ENCODE assay signal across 8 mouse cellular contexts in genomic region chr9:45983676-45984408, GRCm38 (mm10). TPM values are rescaled to one million over a fixed set of nuclear protein-coding genes. Genes with fewer than 3 reads are reported as not detected.
A peak's percentile ranks its signal among the peaks of the same experiment; 100 is the strongest.
DNase-seq lines count a peak whose midpoint lies in the region; ATAC-seq and TF ChIP-seq lines count a peak whose summit lies in the region.

No protein-coding gene starts in this region.

- peak overlapping the region; percentile 86 for H3K9ac ChIP-seq in CH12.LX (ENCODE audit: insufficient read depth, low read depth)
- H3K9ac ChIP-seq in forebrain, embryonic 16.5 days (replicated peaks; ENCODE audit: low read depth, low read length), result peak overlapping the region; percentile 90
- H3K9ac ChIP-seq in intestine, embryonic 16.5 days (ENCODE audit: low read depth, low read length), result peak overlapping the region; percentile 95
- H3K9ac ChIP-seq in liver, postnatal 0 days (replicated peaks), result peak overlapping the region; percentile 86

- no peak for TF ChIP-seq EP300 in CH12.LX (IDR thresholded peaks at IDR 0.05; ENCODE audit: low read length)
- TF ChIP-seq EP300 in liver, postnatal 0 days (IDR thresholded peaks at IDR 0.05; ENCODE audit: low read depth), result no peak

- DNase-seq in 3T3-L1 (ENCODE audit: low read depth, low spot score) (peak; percentile 67), CH12.LX (ENCODE audit: extremely low read depth) (no peak)
- DNase-seq in cerebellum, adult 2 months, result peak; percentile 53 to 59
- peak; percentile 58 for DNase-seq in liver, postnatal 0 days
- peak; percentile 22 for DNase-seq in neural tube, embryonic 10.5 days (ENCODE audit: extremely low spot score, low spot score)

- peaks cover 54% of the 10 kb centered on the region for H3K79me2 ChIP-seq in CH12.LX (replicated peaks; ENCODE audit: control insufficient read depth, extremely low read depth, insufficient read depth, poor library complexity, severe bottlenecking)

- peaks cover 3 to 34% of the 10 kb centered on the region in 2 experiments for H3K36me3 ChIP-seq in CH12.LX (replicated peaks in 1 of 2; ENCODE audit: control insufficient read depth in 1 of 2, insufficient read depth in 1 of 2, low read length in 1 of 2)
- no peaks in the 10 kb centered on the region for H3K36me3 ChIP-seq in forebrain, embryonic 16.5 days (ENCODE audit: control insufficient read depth, insufficient read depth)
- H3K36me3 ChIP-seq in intestine, embryonic 16.5 days (ENCODE audit: control insufficient read depth, insufficient read depth, low read length), result no peaks in the 10 kb centered on the region
- H3K36me3 ChIP-seq in liver, postnatal 0 days (replicated peaks; ENCODE audit: insufficient read depth, low read length), result no peaks in the 10 kb centered on the region; the same call in 1 of the 2 replicates

- under 1% methylated on average over 23 of the region's 23 CpGs for WGBS in cerebellum, adult 2 months
- WGBS in forebrain, embryonic 16.5 days, result under 1% methylated on average over 23 of the region's 23 CpGs
- WGBS in intestine, embryonic 16.5 days, result under 1% methylated on average over 23 of the region's 23 CpGs
- under 1% methylated on average over 23 of the region's 23 CpGs for WGBS in liver, postnatal 0 days (ENCODE audit: insufficient replicate concordance)

- no peaks in the 10 kb centered on the region for H3K9me3 ChIP-seq in CH12.LX (replicated peaks; ENCODE audit: low read length)
- no peaks in the 10 kb centered on the region for H3K9me3 ChIP-seq in forebrain, embryonic 16.5 days (ENCODE audit: control insufficient read depth, low read length)
- H3K9me3 ChIP-seq in intestine, embryonic 16.5 days (ENCODE audit: control insufficient read depth, low read length), result no peaks in the 10 kb centered on the region
- no peaks in the 10 kb centered on the region for H3K9me3 ChIP-seq in liver, postnatal 0 days (ENCODE audit: low read length)

- peaks cover 7 to 43% of the 10 kb centered on the region in 2 experiments for H3K4me1 ChIP-seq in CH12.LX (ENCODE audit: control insufficient read depth in 1 of 2, insufficient read depth in 2 of 2)
- H3K4me1 ChIP-seq in cerebellum, adult 2 months (ENCODE audit: control insufficient read depth, insufficient read depth, low read length), result no peaks in the 10 kb centered on the region; the same call in 1 of the 2 replicates
- peaks cover 32% of the 10 kb centered on the region for H3K4me1 ChIP-seq in forebrain, embryonic 16.5 days (replicated peaks; ENCODE audit: control insufficient read depth, insufficient read depth, low read length)
- peaks cover 14% of the 10 kb centered on the region for H3K4me1 ChIP-seq in intestine, embryonic 16.5 days (ENCODE audit: control insufficient read depth, insufficient read depth, low read length)
- peaks cover 21% of the 10 kb centered on the region for H3K4me1 ChIP-seq in liver, postnatal 0 days (ENCODE audit: insufficient read depth)

- TF ChIP-seq POLR2A in CH12.LX (IDR thresholded peaks at IDR 0.05; ENCODE audit: low read depth, low read length), result no peak
- no peak for TF ChIP-seq POLR2A in cerebellum, adult 2 months (IDR thresholded peaks at IDR 0.05; ENCODE audit: borderline replicate concordance, insufficient read depth, low read length)

- no peak for TF ChIP-seq RAD21 in CH12.LX (IDR thresholded peaks at IDR 0.05; ENCODE audit: low read depth, low read length)

- no peaks in the 10 kb centered on the region for H3K27me3 ChIP-seq in CH12.LX (replicated peaks)
- H3K27me3 ChIP-seq in cerebellum, adult 2 months (ENCODE audit: control insufficient read depth, insufficient read depth, low read length), result no peaks in the 10 kb centered on the region
- no peaks in the 10 kb centered on the region for H3K27me3 ChIP-seq in forebrain, embryonic 16.5 days (replicated peaks; ENCODE audit: control insufficient read depth, insufficient read depth, low read length)
- no peaks in the 10 kb centered on the region for H3K27me3 ChIP-seq in intestine, embryonic 16.5 days (replicated peaks; ENCODE audit: control insufficient read depth, insufficient read depth, low read length)
- H3K27me3 ChIP-seq in liver, postnatal 0 days (ENCODE audit: insufficient read depth, low read length), result no peaks in the 10 kb centered on the region

- dilution Hi-C loops in CH12.LX (cut with MboI; ENCODE audit: extremely low pct_ligation_motif_present, extremely low pct_unique_long_range_greater_than_20kb, low sequenced_read_pairs), result no loop called here

- TF ChIP-seq CTCF in CH12.LX (conservative IDR thresholded peaks at IDR 0.05 in 1 of 2, IDR thresholded peaks at IDR 0.05 in 1 of 2; ENCODE audit: low read depth in 2 of 2, low read length in 2 of 2), result no peak; a peak in 1 of 4 replicates
- TF ChIP-seq CTCF in cerebellum, adult 2 months (IDR thresholded peaks at IDR 0.05; ENCODE audit: borderline replicate concordance, insufficient read depth, low read depth, low read length), result no peak
- peak; percentile 43 for TF ChIP-seq CTCF in liver, postnatal 0 days (IDR thresholded peaks at IDR 0.05; ENCODE audit: low read depth)

- peak overlapping the region; percentile 90; the same call in 1 of the 2 replicates for H3K27ac ChIP-seq in CH12.LX (ENCODE audit: insufficient read depth, low read depth)
- H3K27ac ChIP-seq in cerebellum, adult 2 months (ENCODE audit: insufficient read depth, low read length), result peak overlapping the region; percentile 41; the same call in 1 of the 2 replicates
- H3K27ac ChIP-seq in forebrain, embryonic 16.5 days (ENCODE audit: low read length), result peak overlapping the region; percentile 93
- peak overlapping the region; percentile 94 for H3K27ac ChIP-seq in intestine, embryonic 16.5 days (ENCODE audit: low read length)
- peak overlapping the region; percentile 91 for H3K27ac ChIP-seq in liver, postnatal 0 days (ENCODE audit: low read depth)

- H3K4me3 ChIP-seq in CH12.LX (replicated peaks in 1 of 3; ENCODE audit: low read depth in 2 of 3, low read length in 2 of 3, poor library complexity in 1 of 3), result peak overlapping the region; percentile 71 to 81 (median 72)
- H3K4me3 ChIP-seq in cerebellum, adult 2 months (replicated peaks; ENCODE audit: insufficient read depth, low read depth, low read length), result peak overlapping the region; percentile 79
- peak overlapping the region; percentile 68 for H3K4me3 ChIP-seq in forebrain, embryonic 16.5 days (replicated peaks; ENCODE audit: low read length)
- H3K4me3 ChIP-seq in intestine, embryonic 16.5 days (ENCODE audit: low read length), result peak overlapping the region; percentile 93
- H3K4me3 ChIP-seq in liver, postnatal 0 days (ENCODE audit: low read depth, low read length), result peak overlapping the region; percentile 81

- in situ Hi-C loops in CH12.LX (cut with MboI; ENCODE audit: low pct_ligation_motif_present, low pct_unique_long_range_greater_than_20kb, low sequenced_read_pairs), result no loop called here

- ATAC-seq in forebrain, embryonic 16.5 days, result no peak; the same call in 1 of the 2 replicates
- peak; percentile 24 for ATAC-seq in intestine, embryonic 16.5 days
- ATAC-seq in liver, postnatal 0 days, result peak; percentile 12; the same call in 1 of the 2 replicates
- no peak for ATAC-seq in activated CD4-positive, CD25-positive, alpha-beta regulatory T cell, adult 4 months

- H3K4me2 ChIP-seq in CH12.LX (ENCODE audit: insufficient read depth, low read depth, poor library complexity, severe bottlenecking), result peak overlapping the region; percentile 91
- peak overlapping the region; percentile 71 for H3K4me2 ChIP-seq in forebrain, embryonic 16.5 days (ENCODE audit: low read length)
- peak overlapping the region; percentile 79 for H3K4me2 ChIP-seq in intestine, embryonic 16.5 days (ENCODE audit: low read depth, low read length)
- H3K4me2 ChIP-seq in liver, postnatal 0 days (ENCODE audit: low read depth, low read length), result peak overlapping the region; percentile 87

RNA-seq across cellular contexts. Expression of gene Pafah1b2, which starts 28.6 kb away (rescaled TPM):
- total RNA-seq in CH12.LX (2012; rRNA removed) (94.8 and 117 TPM in 2 replicates), CH12.LX (2014; rRNA removed) (109 and 125 TPM in 2 replicates)
- polyA plus RNA-seq in CH12.LX (2012; ENCODE audit: insufficient read length, low read depth), result 122 and 130 TPM in 2 replicates
- polyA plus RNA-seq in cerebellum, adult 2 months (2012; rRNA removed), result 108 and 111 TPM in 2 replicates
- 291 and 321 TPM in 2 replicates for polyA plus RNA-seq in forebrain, embryonic 16.5 days (2015; fragmentation: Nextera tagmentation; extraction: Ambion mirVana)
- 123 and 137 TPM in 2 replicates for polyA plus RNA-seq in intestine, embryonic 16.5 days (2015; fragmentation: Nextera tagmentation; extraction: Ambion mirVana)
- 35.8 and 42.6 TPM in 2 replicates for polyA plus RNA-seq in liver, postnatal 0 days (2015; fragmentation: Nextera tagmentation; extraction: Ambion mirVana)
- polyA plus RNA-seq in activated CD4-positive, CD25-positive, alpha-beta regulatory T cell, adult 4 months (2017; shearing (Covaris generic)), result 10 to 100 TPM; 59.9 to 63.9 TPM

RNA-seq across cellular contexts. Expression of gene Sik3, which starts 28.8 kb away (rescaled TPM):
- total RNA-seq in CH12.LX (2012; rRNA removed) (17.4 and 21.4 TPM in 2 replicates), CH12.LX (2014; rRNA removed) (13.6 and 14.9 TPM in 2 replicates)
- 28.0 and 29.8 TPM in 2 replicates for polyA plus RNA-seq in CH12.LX (2012; ENCODE audit: insufficient read length, low read depth)
- 63.1 and 69.1 TPM in 2 replicates for polyA plus RNA-seq in cerebellum, adult 2 months (2012; rRNA removed)
- polyA plus RNA-seq in forebrain, embryonic 16.5 days (2015; fragmentation: Nextera tagmentation; extraction: Ambion mirVana), result 4.9 and 5.3 TPM in 2 replicates
- 5.1 and 5.2 TPM in 2 replicates for polyA plus RNA-seq in intestine, embryonic 16.5 days (2015; fragmentation: Nextera tagmentation; extraction: Ambion mirVana)
- polyA plus RNA-seq in liver, postnatal 0 days (2015; fragmentation: Nextera tagmentation; extraction: Ambion mirVana), result 5.0 TPM in 2 replicates
- polyA plus RNA-seq in activated CD4-positive, CD25-positive, alpha-beta regulatory T cell, adult 4 months (2017; shearing (Covaris generic)), result 10 to 100 TPM in 1 of 2 experiments, 1 to 10 TPM in 1; 7.9 to 10.4 TPM

RNA-seq across cellular contexts. Expression of gene Sidt2, which starts 28.8 kb away (rescaled TPM):
- total RNA-seq in CH12.LX (2012; rRNA removed) (41.0 and 47.8 TPM in 2 replicates), CH12.LX (2014; rRNA removed) (36.4 and 38.9 TPM in 2 replicates)
- 110 and 143 TPM in 2 replicates for polyA plus RNA-seq in CH12.LX (2012; ENCODE audit: insufficient read length, low read depth)
- 130 and 142 TPM in 2 replicates for polyA plus RNA-seq in cerebellum, adult 2 months (2012; rRNA removed)
- 39.6 and 42.7 TPM in 2 replicates for polyA plus RNA-seq in forebrain, embryonic 16.5 days (2015; fragmentation: Nextera tagmentation; extraction: Ambion mirVana)
- polyA plus RNA-seq in intestine, embryonic 16.5 days (2015; fragmentation: Nextera tagmentation; extraction: Ambion mirVana), result 33.4 and 37.2 TPM in 2 replicates
- polyA plus RNA-seq in liver, postnatal 0 days (2015; fragmentation: Nextera tagmentation; extraction: Ambion mirVana), result 23.5 and 23.6 TPM in 2 replicates
- polyA plus RNA-seq in activated CD4-positive, CD25-positive, alpha-beta regulatory T cell, adult 4 months (2017; shearing (Covaris generic)), result 10 to 100 TPM; 36.5 to 43.0 TPM

RNA-seq across cellular contexts. Expression of gene Tagln, which starts 48.0 kb away (rescaled TPM):
- total RNA-seq in CH12.LX (2012; rRNA removed) (0.46 and 0.59 TPM in 2 replicates), CH12.LX (2014; rRNA removed) (0.28 TPM in 1 of 2 replicates, not detected in the other)
- 1.6 and 2.3 TPM in 2 replicates for polyA plus RNA-seq in CH12.LX (2012; ENCODE audit: insufficient read length, low read depth)
- polyA plus RNA-seq in cerebellum, adult 2 months (2012; rRNA removed), result 13.2 and 13.7 TPM in 2 replicates
- 5.0 and 5.6 TPM in 2 replicates for polyA plus RNA-seq in forebrain, embryonic 16.5 days (2015; fragmentation: Nextera tagmentation; extraction: Ambion mirVana)
- 390 and 404 TPM in 2 replicates for polyA plus RNA-seq in intestine, embryonic 16.5 days (2015; fragmentation: Nextera tagmentation; extraction: Ambion mirVana)
- polyA plus RNA-seq in liver, postnatal 0 days (2015; fragmentation: Nextera tagmentation; extraction: Ambion mirVana), result 3.6 and 5.2 TPM in 2 replicates
- 1 to 10 TPM in 1 of 2 experiments, under 1 TPM in 1; 0.66 to 1.1 TPM for polyA plus RNA-seq in activated CD4-positive, CD25-positive, alpha-beta regulatory T cell, adult 4 months (2017; shearing (Covaris generic))

Comparison
In these comparisons a context has a peak if more than half of its experiments do, and no peak if none do; other contexts are left out.
1. H3K27ac ChIP-seq: peak in every context shown above with its lines; median percentile 94 in intestine, embryonic 16.5 days; 93 in forebrain, embryonic 16.5 days; 91 in liver, postnatal 0 days; 90 in CH12.LX; 41 in cerebellum, adult 2 months.
2. ATAC-seq: peak in intestine, embryonic 16.5 days (single experiment) and liver, postnatal 0 days (single experiment); none in forebrain, embryonic 16.5 days (single experiment) and activated CD4-positive, CD25-positive, alpha-beta regulatory T cell, adult 4 months (single experiment).
3. Peak in every context shown above with its lines, with median percentiles within 50 percentile points of each other: H3K4me2 ChIP-seq, H3K4me3 ChIP-seq and H3K9ac ChIP-seq.